Mouse (Mus musculus) bone marrow macrophage, adult 2 months (primary cell): ENCODE data around the gene Ccnb1.

ENCODE experiments used
- CTCF ChIP-seq: IDR thresholded peaks from 2 replicates; pipeline ENCODE4 v1.5.1; 2012; ENCODE audit warnings: low read depth, mild to moderate bottlenecking, low read length, moderate library complexity
- POLR2A ChIP-seq: IDR thresholded peaks from 2 replicates; pipeline ENCODE4 v1.6.1; 2012; ENCODE audit warnings: mild to moderate bottlenecking, low read depth, low read length, borderline replicate concordance

- TF ChIP-seq POLR2A, result no peak
- TF ChIP-seq CTCF, result no peak
Observed at GRCm38 (mm10) chr13:100776056-100776419, 10.3 kb downstream of the Ccnb1 start.
